Mouse (Mus musculus): ENCODE data around the gene Col6a2. TPM values are rescaled to one million over a fixed set of nuclear protein-coding genes. Genes with fewer than 3 reads are reported as not detected.
A peak's percentile ranks its signal among the peaks of the same experiment; 100 is the strongest.

Col6a2 gene
- polyA plus RNA-seq (2015; fragmentation: Nextera tagmentation; extraction: Ambion mirVana) = 173 and 181 TPM in 2 replicates

GRCm38 (mm10) chr10:76622928-76623680 lies at the start of gene Col6a2:
TSS of gene Col6a2 (minus strand) at chr10:76623630.
- no peaks in the 10 kb centered on the region for H3K9me3 ChIP-seq
- peak within 1 kb of the TSS; percentile 78 for H3K27ac ChIP-seq
- no peaks in the 10 kb centered on the region for H3K36me3 ChIP-seq
- peaks cover 32% of the 10 kb centered on the region for H3K4me1 ChIP-seq
- WGBS = 2% methylated on average over 29 of the region's 31 CpGs
- H3K4me2 ChIP-seq = peak within 1 kb of the TSS; percentile 74
- no peaks in the 10 kb centered on the region for H3K27me3 ChIP-seq
- peak within 1 kb of the TSS; percentile 84 for H3K9ac ChIP-seq
- peak within 1 kb of the TSS; percentile 64 for H3K4me3 ChIP-seq
- ATAC-seq (ENCODE audit: insufficient number of reproducible peaks, insufficient read depth, low FRiP score, low TSS enrichment, low read depth) = peak; percentile 88

GRCm38 (mm10) chr10:76671939-76672338 lies 48.5 kb upstream of the Col6a2 start:
- Histone ChIP-seq H3K27me3 (no peaks in the 10 kb centered on the region), H3K4me2 (no peak overlapping the region), H3K4me1 (peaks cover 38% of the 10 kb centered on the region), H3K27ac (peak overlapping the region; percentile 90), H3K9ac (no peak overlapping the region), H3K4me3 (no peak overlapping the region), H3K9me3 (peaks cover 4% of the 10 kb centered on the region), H3K36me3 (no peaks in the 10 kb centered on the region)
- peak; percentile 61; the same call in 1 of the 2 replicates for ATAC-seq (ENCODE audit: insufficient number of reproducible peaks, insufficient read depth, low FRiP score, low TSS enrichment, low read depth)
- WGBS = 34% methylated on average over 9 of the region's 9 CpGs

- Histone ChIP-seq H3K4me2 (no peak overlapping the region), H3K27ac (peak overlapping the region; percentile 83), H3K9me3 (peaks cover 16% of the 10 kb centered on the region), H3K4me3 (no peak overlapping the region), H3K4me1 (peaks cover 38% of the 10 kb centered on the region), H3K9ac (no peak overlapping the region), H3K36me3 (no peaks in the 10 kb centered on the region), H3K27me3 (no peaks in the 10 kb centered on the region)
- 28% methylated on average over 7 of the region's 7 CpGs for WGBS
- ATAC-seq (ENCODE audit: insufficient number of reproducible peaks, insufficient read depth, low FRiP score, low TSS enrichment, low read depth) = peak; percentile 83; the same call in 1 of the 2 replicates
Measured at GRCm38 (mm10) chr10:76668947-76669284, 45.5 kb upstream of the Col6a2 start.

GRCm38 (mm10) chr10:76668261-76668946 lies 45.0 kb upstream of the Col6a2 start:
- peak overlapping the region; percentile 83 for H3K27ac ChIP-seq
- 74% methylated on average over 4 of the region's 4 CpGs for WGBS

GRCm38 (mm10) chr10:76667197-76667805 lies 43.9 kb upstream of the Col6a2 start:
- H3K4me3 ChIP-seq = no peak overlapping the region
- 95% methylated on average over 1 of the region's 1 CpGs for WGBS
- H3K9ac ChIP-seq = no peak overlapping the region
- H3K4me1 ChIP-seq = peaks cover 30% of the 10 kb centered on the region
- H3K9me3 ChIP-seq = peaks cover 16% of the 10 kb centered on the region
- no peaks in the 10 kb centered on the region for H3K36me3 ChIP-seq
- no peak overlapping the region for H3K27ac ChIP-seq
- no peak overlapping the region for H3K4me2 ChIP-seq
- H3K27me3 ChIP-seq = no peaks in the 10 kb centered on the region
- ATAC-seq (ENCODE audit: insufficient number of reproducible peaks, insufficient read depth, low FRiP score, low TSS enrichment, low read depth) = no peak

More at GRCm38 (mm10) chr10:76668261-76668946, 45.0 kb upstream of the Col6a2 start:
- H3K9ac ChIP-seq = no peak overlapping the region
- peaks cover 16% of the 10 kb centered on the region for H3K9me3 ChIP-seq
- no peaks in the 10 kb centered on the region for H3K27me3 ChIP-seq
- H3K4me1 ChIP-seq = peaks cover 38% of the 10 kb centered on the region
- no peak for ATAC-seq (ENCODE audit: insufficient number of reproducible peaks, insufficient read depth, low FRiP score, low TSS enrichment, low read depth)
- H3K4me2 ChIP-seq = no peak overlapping the region
- H3K4me3 ChIP-seq = no peak overlapping the region
- H3K36me3 ChIP-seq = no peaks in the 10 kb centered on the region

GRCm38 (mm10) chr10:76665551-76665950 lies 42.1 kb upstream of the Col6a2 start:
- ATAC-seq (ENCODE audit: insufficient number of reproducible peaks, insufficient read depth, low FRiP score, low TSS enrichment, low read depth) = no peak
- H3K27ac ChIP-seq = no peak overlapping the region
- H3K4me3 ChIP-seq = no peak overlapping the region
- no peaks in the 10 kb centered on the region for H3K36me3 ChIP-seq
- H3K4me1 ChIP-seq = peaks cover 22% of the 10 kb centered on the region
- no peaks in the 10 kb centered on the region for H3K27me3 ChIP-seq
- H3K9me3 ChIP-seq = peaks cover 16% of the 10 kb centered on the region
- H3K4me2 ChIP-seq = no peak overlapping the region
- WGBS = 77% methylated on average over 11 of the region's 11 CpGs
- no peak overlapping the region for H3K9ac ChIP-seq

GRCm38 (mm10) chr10:76664156-76665115 lies 41.0 kb upstream of the Col6a2 start:
- H3K36me3 ChIP-seq = no peaks in the 10 kb centered on the region
- WGBS = 79% methylated on average over 20 of the region's 20 CpGs
- no peaks in the 10 kb centered on the region for H3K27me3 ChIP-seq
- H3K9ac ChIP-seq = no peak overlapping the region
- peaks cover 15% of the 10 kb centered on the region for H3K4me1 ChIP-seq
- peak; percentile 3; the same call in 1 of the 2 replicates for ATAC-seq (ENCODE audit: insufficient number of reproducible peaks, insufficient read depth, low FRiP score, low TSS enrichment, low read depth)
- no peak overlapping the region for H3K4me2 ChIP-seq
- H3K9me3 ChIP-seq = peaks cover 16% of the 10 kb centered on the region
- H3K4me3 ChIP-seq = no peak overlapping the region
- H3K27ac ChIP-seq = no peak overlapping the region

GRCm38 (mm10) chr10:76653345-76654336 lies 30.2 kb upstream of the Col6a2 start:
- H3K9me3 ChIP-seq = no peaks in the 10 kb centered on the region
- H3K36me3 ChIP-seq = no peaks in the 10 kb centered on the region
- peak overlapping the region; percentile 92 for H3K27ac ChIP-seq
- no peak overlapping the region for H3K4me3 ChIP-seq
- ATAC-seq (ENCODE audit: insufficient number of reproducible peaks, insufficient read depth, low FRiP score, low TSS enrichment, low read depth) = peak; percentile 80
- H3K4me2 ChIP-seq = peak overlapping the region; percentile 31
- no peak overlapping the region for H3K9ac ChIP-seq
- 34% methylated on average over 11 of the region's 11 CpGs for WGBS
- H3K27me3 ChIP-seq = no peaks in the 10 kb centered on the region
- peaks cover 45% of the 10 kb centered on the region for H3K4me1 ChIP-seq

GRCm38 (mm10) chr10:76650662-76651342 lies 27.4 kb upstream of the Col6a2 start:
- Histone ChIP-seq H3K9ac (no peak overlapping the region), H3K27me3 (no peaks in the 10 kb centered on the region), H3K9me3 (no peaks in the 10 kb centered on the region), H3K27ac (peak overlapping the region; percentile 88), H3K36me3 (no peaks in the 10 kb centered on the region), H3K4me1 (peaks cover 45% of the 10 kb centered on the region), H3K4me3 (no peak overlapping the region), H3K4me2 (peak overlapping the region; percentile 29; the same call in 1 of the 2 replicates)
- no peak for ATAC-seq (ENCODE audit: insufficient number of reproducible peaks, insufficient read depth, low FRiP score, low TSS enrichment, low read depth)
- WGBS = 22% methylated on average over 12 of the region's 12 CpGs

- Histone ChIP-seq H3K27me3 (no peaks in the 10 kb centered on the region), H3K4me2 (no peak overlapping the region), H3K36me3 (no peaks in the 10 kb centered on the region), H3K27ac (no peak overlapping the region), H3K9ac (no peak overlapping the region), H3K4me3 (no peak overlapping the region), H3K9me3 (no peaks in the 10 kb centered on the region), H3K4me1 (peaks cover 40% of the 10 kb centered on the region)
- WGBS = 91% methylated on average over 10 of the region's 10 CpGs
- no peak for ATAC-seq (ENCODE audit: insufficient number of reproducible peaks, insufficient read depth, low FRiP score, low TSS enrichment, low read depth)
Measured at GRCm38 (mm10) chr10:76648738-76649137, 25.3 kb upstream of the Col6a2 start.

All from embryonic facial prominence, embryonic 13.5 days (tissue).